Mouse (Mus musculus) gastrocnemius, postnatal 4 days (tissue): ENCODE measurements around the gene Tsnax. TPM values are rescaled to one million over a fixed set of nuclear protein-coding genes. Genes with fewer than 3 reads are reported as not detected.

ENCODE experiments used
- DNase-seq, 2 experiments: peaks; one replicate each; pipeline ENCODE4 v3.0.0; 2021 to 2022; ENCODE audit warnings: low spot score in 2 of 2, mixed read lengths in 2 of 2
- long read RNA-seq, 2 experiments: library from polyadenylated mRNA; stranded (forward); transcript quantifications; one replicate each; pipeline ENCODE4 v2.0.0; 2021
- total RNA-seq, 2 experiments: library from RNA; stranded (reverse); gene quantifications; 2 replicates each; pipeline ENCODE4 v1.2.3; 2021

Gene Tsnax
- total RNA-seq: 10 to 100 TPM; 78.6 to 87.9 TPM
- long read RNA-seq, experiment 1, transcript Tsnax-201 (6 exons, 2,391 nt): major isoform, 160 of 176 reads
- long read RNA-seq, experiment 1, partial matches to known transcripts: 8 of 176 reads
- long read RNA-seq, experiment 1, other reads (novel, unspliced or antisense): 6 of 176 reads
- long read RNA-seq, experiment 2, transcript Tsnax-201 (6 exons, 2,391 nt): major isoform, 247 of 273 reads
- long read RNA-seq, experiment 2, partial matches to known transcripts: 2 of 273 reads
- long read RNA-seq, experiment 2, other reads (novel, unspliced or antisense): 20 of 273 reads

- peak; percentile 90 to 93 for DNase-seq
These were observed at the start of gene Tsnax for GRCm38 (mm10) chr8:125012695-125013627. Gene Tsnax (plus strand): TSS chr8:125012997.

GRCm38 (mm10) chr8:124963246-124963645 lies 49.6 kb upstream of the Tsnax start:
- DNase-seq: no peak

GRCm38 (mm10) chr8:124964966-124965365 lies 47.8 kb upstream of the Tsnax start:
- no peak for DNase-seq

- no peak for DNase-seq
These were observed 42.4 kb upstream of the Tsnax start for GRCm38 (mm10) chr8:124970312-124970933.

- no peak for DNase-seq
These were observed 39.6 kb upstream of the Tsnax start for GRCm38 (mm10) chr8:124973221-124973620.

- DNase-seq: no peak
These were observed 38.5 kb upstream of the Tsnax start for GRCm38 (mm10) chr8:124974254-124974653.

- DNase-seq: no peak
These were observed 36.6 kb upstream of the Tsnax start for GRCm38 (mm10) chr8:124976211-124976610.

GRCm38 (mm10) chr8:124978026-124978425 lies 34.8 kb upstream of the Tsnax start:
- no peak for DNase-seq

- DNase-seq: no peak
These were observed 32.8 kb upstream of the Tsnax start for GRCm38 (mm10) chr8:124980036-124980435.

GRCm38 (mm10) chr8:124980828-124981227 lies 32.0 kb upstream of the Tsnax start:
- DNase-seq: no peak

GRCm38 (mm10) chr8:124990923-124991667 lies 21.7 kb upstream of the Tsnax start:
- no peak for DNase-seq

GRCm38 (mm10) chr8:124991668-124991926 lies 21.2 kb upstream of the Tsnax start:
- DNase-seq: no peak

- no peak for DNase-seq
These were observed 17.0 kb upstream of the Tsnax start for GRCm38 (mm10) chr8:124995776-124996175.

- DNase-seq: no peak
These were observed 11.3 kb downstream of the Tsnax start for GRCm38 (mm10) chr8:125024085-125024484.

- no peak for DNase-seq
These were observed 14.4 kb downstream of the Tsnax start for GRCm38 (mm10) chr8:125027211-125027610.

GRCm38 (mm10) chr8:125028841-125029240 lies 16.0 kb downstream of the Tsnax start:
- DNase-seq: no peak

- no peak for DNase-seq
These were observed 18.5 kb downstream of the Tsnax start for GRCm38 (mm10) chr8:125031276-125031675.

- peak; percentile 63 to 77 for DNase-seq
These were observed 21.9 kb downstream of the Tsnax start for GRCm38 (mm10) chr8:125034669-125035068.

- no peak for DNase-seq
These were observed 24.3 kb downstream of the Tsnax start for GRCm38 (mm10) chr8:125037081-125037480.

- no peak for DNase-seq
These were observed 25.9 kb downstream of the Tsnax start for GRCm38 (mm10) chr8:125038731-125039130.
